Mouse (Mus musculus): ENCODE measurements at regions not wholly inside any gene's neighbourhood (a gene's known extent, or its start where the extent isn't known, plus 50 kb on each side); places are given as distances from the start of the nearest gene placed in this dataset.

DNA sequence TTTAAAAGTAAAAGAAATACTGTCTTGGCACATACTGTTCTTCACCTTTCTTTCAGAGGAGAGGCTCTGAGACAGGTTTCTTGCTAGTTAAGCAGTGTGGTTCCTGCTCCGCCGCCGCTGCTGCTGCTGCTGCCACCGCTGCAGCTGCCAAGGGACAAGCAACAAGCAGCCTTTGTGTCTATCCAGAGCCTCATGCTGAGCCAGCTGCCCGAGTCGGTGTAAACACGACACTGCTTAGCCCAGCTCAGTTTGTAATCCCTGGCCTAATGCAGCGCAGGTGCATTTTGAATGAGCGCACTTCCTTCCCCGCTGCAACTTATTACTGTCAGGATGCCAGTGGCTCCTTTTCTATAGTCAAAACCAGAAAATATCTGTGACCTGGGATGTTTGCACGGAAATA is 97.1 kb upstream of the Zcchc13 start:
- TF ChIP-seq GATA4 (IDR thresholded peaks at IDR 0.05; ENCODE audit: insufficient replicate concordance, low read length), result no peak

- TF ChIP-seq GATA4 (IDR thresholded peaks at IDR 0.05; ENCODE audit: insufficient replicate concordance, low read length), result no peak
Measured at GRCm38 (mm10) chrX:103533831-103534230, 96.6 kb upstream of the Zcchc13 start.

DNA sequence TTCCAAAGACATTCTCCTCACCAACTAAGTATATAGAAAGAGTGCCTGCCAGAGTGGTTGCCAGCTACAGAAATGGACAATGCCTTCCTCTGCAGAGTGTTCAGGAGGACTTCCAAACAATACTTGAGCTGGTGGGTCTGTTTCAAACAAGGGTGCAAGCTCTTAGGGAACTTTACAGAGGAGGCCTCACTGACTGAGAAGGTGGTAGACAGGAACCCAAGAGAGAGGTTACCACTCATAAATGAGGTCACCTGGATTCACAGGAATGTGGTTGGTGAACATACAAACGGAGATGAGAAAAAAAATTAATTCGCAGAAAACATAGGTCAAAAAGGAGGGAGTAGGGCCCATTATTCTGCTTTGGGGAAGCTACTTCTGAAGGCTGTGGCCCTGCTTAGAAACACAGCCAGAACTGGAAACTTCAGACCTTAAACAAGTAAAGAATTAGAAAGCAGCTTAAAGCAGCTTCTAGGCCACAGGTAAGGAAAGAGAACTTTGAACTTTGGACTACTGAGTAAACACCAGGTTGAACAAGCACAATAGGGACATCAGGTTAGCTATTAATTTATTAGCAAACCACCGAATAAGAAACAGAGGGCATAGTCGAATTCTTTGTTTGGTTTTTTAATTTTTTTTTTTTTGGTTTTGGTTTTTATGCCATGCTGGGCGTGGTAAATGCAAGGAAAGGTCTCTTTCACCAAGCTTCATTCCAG is 83.7 kb upstream of the Zcchc13 start:
- no peak for TF ChIP-seq GATA4 (IDR thresholded peaks at IDR 0.05; ENCODE audit: insufficient replicate concordance, low read length)

DNA sequence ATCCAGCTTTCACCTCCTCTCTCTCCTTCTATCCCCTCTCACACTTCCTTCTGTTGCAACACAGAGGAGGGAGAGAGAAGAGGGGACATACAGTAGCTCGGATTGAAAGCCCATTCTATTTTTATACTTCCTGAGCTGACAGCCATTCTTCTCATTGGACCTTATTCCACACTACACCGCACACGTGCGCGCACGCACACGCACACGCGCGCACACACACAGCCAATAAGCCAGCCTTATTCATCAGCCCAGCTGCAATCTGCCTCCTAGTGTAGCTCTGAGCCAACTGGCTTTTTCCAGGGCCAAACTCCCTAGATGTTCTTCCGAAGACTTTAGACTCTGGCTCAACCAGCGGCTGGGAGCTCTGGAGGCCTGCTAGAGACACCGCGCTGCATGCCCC is 79.1 kb upstream of the Zcchc13 start:
- peak; percentile 16; the same call in 1 of the 2 replicates for TF ChIP-seq GATA4 (IDR thresholded peaks at IDR 0.05; ENCODE audit: insufficient replicate concordance, low read length)

GRCm38 (mm10) chrX:103553196-103553595 is 77.2 kb upstream of the Zcchc13 start:
- TF ChIP-seq GATA4 (IDR thresholded peaks at IDR 0.05; ENCODE audit: insufficient replicate concordance, low read length), result no peak

DNA sequence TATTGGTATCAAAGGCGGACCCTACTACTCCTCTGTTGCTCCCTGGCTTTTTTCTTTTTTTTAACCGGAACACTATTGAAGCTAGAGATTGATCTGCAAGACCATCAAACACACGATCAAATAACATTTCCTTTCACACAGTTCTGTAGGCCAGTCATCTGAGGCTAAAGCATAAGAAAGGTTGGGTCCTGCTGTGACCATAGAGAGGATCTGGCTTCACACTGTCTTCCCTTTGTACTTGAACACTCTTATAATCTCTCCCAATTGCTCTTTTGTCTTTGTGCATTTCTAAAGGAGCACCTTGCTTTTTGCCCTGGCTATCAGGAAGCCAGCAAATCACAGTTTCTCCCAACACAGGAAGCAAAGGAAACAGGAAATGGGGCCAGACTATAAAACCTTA is 76.8 kb upstream of the Zcchc13 start:
- no peak for TF ChIP-seq GATA4 (IDR thresholded peaks at IDR 0.05; ENCODE audit: insufficient replicate concordance, low read length)

- TF ChIP-seq GATA4 (IDR thresholded peaks at IDR 0.05; ENCODE audit: insufficient replicate concordance, low read length), result no peak
Measured at GRCm38 (mm10) chrX:103556046-103556445, 74.3 kb upstream of the Zcchc13 start.

DNA sequence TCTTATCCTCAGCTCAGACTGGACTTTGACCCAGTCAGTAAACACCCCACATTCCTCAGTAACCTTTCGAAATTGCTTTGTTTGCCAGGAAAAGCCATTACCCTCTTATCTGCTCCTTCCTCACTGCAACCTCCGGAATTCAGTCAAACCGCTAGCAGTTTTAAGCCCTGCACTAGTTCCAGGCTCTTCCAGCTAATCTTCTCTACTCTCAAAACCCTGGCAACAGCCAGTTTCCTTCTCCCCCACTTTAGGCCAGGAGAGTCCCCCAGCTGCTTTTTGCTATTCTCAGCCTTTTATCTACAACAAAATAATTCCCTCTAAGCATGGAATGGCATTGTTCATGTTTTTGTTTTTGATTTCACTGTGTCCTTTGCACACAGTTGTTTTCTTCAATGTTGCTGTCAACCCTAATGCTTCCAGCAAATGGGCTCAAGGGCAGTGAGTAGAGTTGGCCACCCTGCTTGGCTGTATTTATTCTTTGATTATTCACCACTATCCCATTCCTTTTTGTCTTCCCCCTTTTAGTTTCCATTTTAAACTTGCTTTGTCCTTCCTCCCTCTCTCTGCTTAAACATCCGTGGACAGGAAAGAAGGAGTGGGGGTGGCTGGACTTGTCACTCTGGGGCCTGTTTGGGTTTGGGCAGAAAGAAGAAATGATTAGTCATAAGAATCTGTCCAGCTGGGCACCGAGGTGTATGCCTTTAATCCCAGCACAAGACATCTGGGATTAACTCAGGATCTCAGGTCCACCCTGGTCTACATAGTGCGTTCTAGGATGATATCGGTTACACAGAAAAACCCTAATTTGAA is 73.5 kb upstream of the Zcchc13 start:
- TF ChIP-seq GATA4 (IDR thresholded peaks at IDR 0.05; ENCODE audit: insufficient replicate concordance, low read length), result peak; percentile 91

GRCm38 (mm10) chrX:103557496-103557895 is 72.9 kb upstream of the Zcchc13 start:
- no peak for TF ChIP-seq GATA4 (IDR thresholded peaks at IDR 0.05; ENCODE audit: insufficient replicate concordance, low read length)

DNA sequence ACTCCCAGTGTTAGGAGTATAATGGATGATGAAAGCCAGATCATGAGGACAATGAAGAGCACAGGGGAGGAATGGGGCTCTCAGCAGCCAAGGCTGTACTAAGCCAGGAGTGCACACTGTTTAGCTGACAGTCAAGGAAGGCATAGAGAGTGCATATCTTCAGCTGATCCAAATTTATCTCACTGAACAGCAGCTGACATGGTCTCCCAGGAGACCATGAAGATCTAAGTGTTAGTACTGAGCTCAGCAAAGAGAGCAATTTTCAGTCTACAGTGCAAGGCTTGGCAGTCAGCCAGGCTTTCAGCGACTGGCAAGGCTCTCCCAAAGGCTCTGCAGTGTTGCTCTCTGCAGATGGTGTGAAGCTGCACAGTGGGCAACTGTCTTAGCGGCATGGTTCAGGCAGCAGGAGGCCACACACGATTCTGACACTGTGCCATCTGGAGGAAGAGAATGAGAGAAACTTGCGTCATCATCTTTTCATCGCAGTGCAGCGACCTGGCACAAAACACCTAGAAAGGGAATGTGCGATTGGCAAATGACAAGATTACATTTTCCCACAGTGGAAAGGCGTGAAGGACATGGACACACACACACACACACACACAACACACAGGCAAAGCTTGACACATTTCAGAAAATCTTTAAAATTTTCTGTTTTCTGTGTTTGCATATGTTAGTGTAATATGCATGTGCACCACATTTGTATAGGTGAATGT is 66.7 kb upstream of the Zcchc13 start:
- TF ChIP-seq GATA4 (IDR thresholded peaks at IDR 0.05; ENCODE audit: insufficient replicate concordance, low read length), result no peak

GRCm38 (mm10) chrX:103573344-103573743 is 57.0 kb upstream of the Zcchc13 start:
- TF ChIP-seq GATA4 (IDR thresholded peaks at IDR 0.05; ENCODE audit: insufficient replicate concordance, low read length), result no peak

GRCm38 (mm10) chrX:103579484-103579883 is 50.9 kb upstream of the Zcchc13 start:
- TF ChIP-seq GATA4 (IDR thresholded peaks at IDR 0.05; ENCODE audit: insufficient replicate concordance, low read length), result no peak

Measured in liver, adult (tissue).